Mouse (Mus musculus): Measurements from ENCODE around the gene Gm9922. TPM values are rescaled to one million over a fixed set of nuclear protein-coding genes. Genes with fewer than 3 reads are reported as not detected.
A peak's percentile ranks its signal among the peaks of the same experiment; 100 is the strongest.

The Gm9922 gene
- polyA plus RNA-seq, 1 experiment from 2014 or later: not detected

DNA sequence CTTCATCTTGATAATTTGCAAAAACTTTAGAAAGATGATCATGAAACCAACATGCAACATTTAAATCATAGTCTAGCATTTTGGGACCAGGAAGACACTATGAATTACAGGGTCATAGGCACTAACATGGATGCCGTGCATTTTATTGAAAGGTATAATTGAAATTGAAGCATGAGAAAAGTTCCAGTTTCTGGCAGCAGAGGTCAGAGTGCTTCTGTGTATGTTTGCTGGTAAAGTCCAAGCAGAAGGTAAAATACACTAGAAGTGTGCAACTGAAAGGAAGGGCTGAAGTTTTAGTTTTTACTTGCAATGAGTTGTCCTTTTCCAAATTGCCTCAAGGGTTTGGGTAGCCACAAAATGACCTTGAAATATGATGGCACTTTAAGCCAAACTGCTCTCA is 32.7 kb upstream of the Gm9922 start:
- WGBS (ENCODE audit: insufficient replicate concordance): 43% methylated on average over 1 of the region's 1 CpGs
- ATAC-seq (ENCODE audit: low read depth): no peak
- Histone ChIP-seq H3K9me3 (replicated peaks; ENCODE audit: control insufficient read depth, low read length) (no peaks in the 10 kb centered on the region), H3K27me3 (ENCODE audit: control insufficient read depth, insufficient read depth, low read depth, low read length) (no peaks in the 10 kb centered on the region), H3K9ac (ENCODE audit: low read depth, low read length) (no peak overlapping the region), H3K27ac (ENCODE audit: low read length) (no peak overlapping the region), H3K4me3 (ENCODE audit: low read depth, low read length) (no peak overlapping the region), H3K36me3 (ENCODE audit: control insufficient read depth, insufficient read depth) (no peaks in the 10 kb centered on the region), H3K4me2 (ENCODE audit: low read depth, low read length) (no peak overlapping the region), H3K4me1 (ENCODE audit: control insufficient read depth, low read depth, low read length) (no peaks in the 10 kb centered on the region)

DNA sequence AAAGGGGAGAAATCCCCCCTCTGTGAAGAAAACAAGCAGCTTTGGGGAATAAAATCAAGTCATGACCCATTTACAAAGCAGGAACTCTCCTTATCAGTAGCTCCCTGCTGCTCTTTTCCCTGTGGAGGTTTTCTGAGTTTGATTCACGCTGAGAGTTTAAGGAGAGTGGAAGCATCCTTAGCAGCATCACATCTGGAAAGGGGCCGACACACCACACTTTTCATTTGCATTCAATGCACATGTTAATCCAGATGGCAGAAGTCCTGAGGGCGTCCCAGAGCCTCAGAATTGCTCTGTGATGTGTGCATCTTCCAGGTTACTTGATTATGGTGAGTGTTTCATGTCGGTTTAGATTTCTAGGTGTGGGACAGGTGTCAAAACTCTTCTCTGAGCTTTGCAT is 25.8 kb upstream of the Gm9922 start:
- H3K4me1 ChIP-seq (ENCODE audit: control insufficient read depth, low read depth, low read length): no peaks in the 10 kb centered on the region
- no peak for ATAC-seq (ENCODE audit: low read depth)
- no peaks in the 10 kb centered on the region for H3K27me3 ChIP-seq (ENCODE audit: control insufficient read depth, insufficient read depth, low read depth, low read length)
- H3K9ac ChIP-seq (ENCODE audit: low read depth, low read length): no peak overlapping the region
- H3K4me3 ChIP-seq (ENCODE audit: low read depth, low read length): no peak overlapping the region
- H3K36me3 ChIP-seq (ENCODE audit: control insufficient read depth, insufficient read depth): no peaks in the 10 kb centered on the region
- H3K9me3 ChIP-seq (replicated peaks; ENCODE audit: control insufficient read depth, low read length): no peaks in the 10 kb centered on the region
- no peak overlapping the region for H3K27ac ChIP-seq (ENCODE audit: low read length)
- H3K4me2 ChIP-seq (ENCODE audit: low read depth, low read length): no peak overlapping the region
- WGBS (ENCODE audit: insufficient replicate concordance): 39% methylated on average over 4 of the region's 4 CpGs

DNA sequence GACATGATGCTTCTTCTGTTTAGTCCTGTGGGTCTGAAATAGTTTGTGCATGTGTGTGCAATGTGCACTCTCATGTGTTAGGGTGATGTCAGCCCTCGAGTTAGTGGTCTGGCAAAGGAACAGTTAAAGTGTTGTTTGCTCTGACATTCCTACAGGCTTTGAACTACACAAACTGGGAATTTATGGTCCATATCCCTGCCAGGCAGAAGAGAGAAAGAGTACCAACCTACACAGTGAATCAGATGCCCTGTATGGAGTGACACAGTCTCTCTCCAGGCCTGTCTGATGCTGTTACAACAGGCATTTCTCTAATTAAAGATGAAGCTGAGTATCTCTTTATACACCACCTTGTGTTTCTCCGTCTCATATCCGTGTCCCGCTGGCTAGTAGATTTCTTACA is 21.3 kb upstream of the Gm9922 start:
- H3K36me3 ChIP-seq (ENCODE audit: control insufficient read depth, insufficient read depth): no peaks in the 10 kb centered on the region
- no peak for ATAC-seq (ENCODE audit: low read depth)
- no peak overlapping the region for H3K4me2 ChIP-seq (ENCODE audit: low read depth, low read length)
- H3K9ac ChIP-seq (ENCODE audit: low read depth, low read length): no peak overlapping the region
- no peak overlapping the region for H3K27ac ChIP-seq (ENCODE audit: low read length)
- no peaks in the 10 kb centered on the region for H3K27me3 ChIP-seq (ENCODE audit: control insufficient read depth, insufficient read depth, low read depth, low read length)
- WGBS (ENCODE audit: insufficient replicate concordance): 67% methylated on average over 4 of the region's 4 CpGs
- H3K4me1 ChIP-seq (ENCODE audit: control insufficient read depth, low read depth, low read length): no peaks in the 10 kb centered on the region
- no peak overlapping the region for H3K4me3 ChIP-seq (ENCODE audit: low read depth, low read length)
- no peaks in the 10 kb centered on the region for H3K9me3 ChIP-seq (replicated peaks; ENCODE audit: control insufficient read depth, low read length)

DNA sequence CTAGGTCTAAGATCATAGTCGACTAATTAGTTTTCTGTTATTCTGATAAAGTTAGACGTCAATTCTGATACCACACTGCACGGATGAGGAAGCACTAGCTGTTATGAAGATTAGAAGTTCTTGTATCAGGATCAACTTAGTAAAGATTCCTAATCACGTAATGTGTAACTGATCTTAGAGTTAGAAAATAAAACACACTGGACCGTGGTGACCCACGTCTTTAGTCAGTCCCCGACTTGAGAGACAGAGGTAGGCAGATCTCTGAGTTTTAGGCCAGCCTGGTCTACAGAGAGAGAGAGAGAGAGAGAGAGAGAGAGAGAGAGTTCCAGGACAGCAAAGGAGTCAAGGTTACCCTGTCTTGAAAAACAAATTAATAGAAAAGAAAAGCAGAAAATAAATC is 18.8 kb upstream of the Gm9922 start:
- Histone ChIP-seq H3K9ac (ENCODE audit: low read depth, low read length) (no peak overlapping the region), H3K27me3 (ENCODE audit: control insufficient read depth, insufficient read depth, low read depth, low read length) (no peaks in the 10 kb centered on the region), H3K9me3 (replicated peaks; ENCODE audit: control insufficient read depth, low read length) (no peaks in the 10 kb centered on the region), H3K4me1 (ENCODE audit: control insufficient read depth, low read depth, low read length) (no peaks in the 10 kb centered on the region), H3K36me3 (ENCODE audit: control insufficient read depth, insufficient read depth) (no peaks in the 10 kb centered on the region), H3K4me2 (ENCODE audit: low read depth, low read length) (no peak overlapping the region), H3K27ac (ENCODE audit: low read length) (no peak overlapping the region), H3K4me3 (ENCODE audit: low read depth, low read length) (no peak overlapping the region)
- ATAC-seq (ENCODE audit: low read depth): no peak
- 70% methylated on average over 7 of the region's 7 CpGs for WGBS (ENCODE audit: insufficient replicate concordance)

DNA sequence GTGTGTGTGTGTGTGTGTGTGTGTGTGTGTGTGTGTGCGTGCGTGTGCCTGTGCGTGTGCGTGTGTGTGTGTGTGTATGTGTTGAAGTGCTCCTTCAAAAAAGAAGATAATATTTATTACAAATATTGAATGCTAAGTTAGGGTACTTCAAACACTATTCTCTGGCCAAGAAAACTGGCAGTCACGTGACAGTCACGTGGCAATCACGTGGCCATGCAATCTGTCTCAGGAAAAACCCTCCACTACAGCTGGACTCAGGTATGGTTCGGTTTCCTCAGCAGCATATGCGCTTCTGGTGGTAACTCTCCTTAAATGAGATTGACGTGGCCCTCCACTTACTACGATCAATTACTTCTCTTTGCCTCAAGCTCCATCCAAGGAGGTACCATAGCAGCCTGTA is 18.2 kb upstream of the Gm9922 start:
- Histone ChIP-seq H3K36me3 (ENCODE audit: control insufficient read depth, insufficient read depth) (no peaks in the 10 kb centered on the region), H3K9ac (ENCODE audit: low read depth, low read length) (no peak overlapping the region), H3K9me3 (replicated peaks; ENCODE audit: control insufficient read depth, low read length) (no peaks in the 10 kb centered on the region), H3K4me1 (ENCODE audit: control insufficient read depth, low read depth, low read length) (no peaks in the 10 kb centered on the region), H3K4me2 (ENCODE audit: low read depth, low read length) (no peak overlapping the region), H3K27ac (ENCODE audit: low read length) (no peak overlapping the region), H3K27me3 (ENCODE audit: control insufficient read depth, insufficient read depth, low read depth, low read length) (no peaks in the 10 kb centered on the region), H3K4me3 (ENCODE audit: low read depth, low read length) (no peak overlapping the region)
- WGBS (ENCODE audit: insufficient replicate concordance): 73% methylated on average over 11 of the region's 11 CpGs
- no peak for ATAC-seq (ENCODE audit: low read depth)

DNA sequence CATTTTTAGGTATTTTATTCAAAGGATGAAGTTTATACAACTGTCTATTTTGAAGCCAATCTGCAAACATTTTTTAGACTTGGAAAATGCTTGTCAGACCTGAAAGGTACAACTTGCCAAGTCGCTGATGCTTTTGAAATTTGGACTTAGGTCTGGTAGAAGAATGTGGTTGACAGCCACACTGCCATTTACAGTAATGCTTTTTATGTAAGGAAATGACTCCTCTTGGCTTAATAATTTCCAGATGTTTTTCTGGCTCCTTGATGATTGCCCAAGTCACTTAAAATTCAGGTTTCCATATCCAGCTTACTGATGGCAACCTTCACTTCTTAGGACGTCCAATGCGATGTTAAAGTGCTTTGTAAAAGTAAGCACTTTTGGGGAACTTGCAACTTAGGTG is 17.0 kb upstream of the Gm9922 start:
- Histone ChIP-seq H3K27me3 (ENCODE audit: control insufficient read depth, insufficient read depth, low read depth, low read length) (no peaks in the 10 kb centered on the region), H3K27ac (ENCODE audit: low read length) (no peak overlapping the region), H3K4me3 (ENCODE audit: low read depth, low read length) (no peak overlapping the region), H3K4me2 (ENCODE audit: low read depth, low read length) (no peak overlapping the region), H3K9ac (ENCODE audit: low read depth, low read length) (no peak overlapping the region), H3K4me1 (ENCODE audit: control insufficient read depth, low read depth, low read length) (no peaks in the 10 kb centered on the region), H3K36me3 (ENCODE audit: control insufficient read depth, insufficient read depth) (no peaks in the 10 kb centered on the region), H3K9me3 (replicated peaks; ENCODE audit: control insufficient read depth, low read length) (no peaks in the 10 kb centered on the region)
- no peak for ATAC-seq (ENCODE audit: low read depth)
- WGBS (ENCODE audit: insufficient replicate concordance): 68% methylated on average over 3 of the region's 3 CpGs

DNA sequence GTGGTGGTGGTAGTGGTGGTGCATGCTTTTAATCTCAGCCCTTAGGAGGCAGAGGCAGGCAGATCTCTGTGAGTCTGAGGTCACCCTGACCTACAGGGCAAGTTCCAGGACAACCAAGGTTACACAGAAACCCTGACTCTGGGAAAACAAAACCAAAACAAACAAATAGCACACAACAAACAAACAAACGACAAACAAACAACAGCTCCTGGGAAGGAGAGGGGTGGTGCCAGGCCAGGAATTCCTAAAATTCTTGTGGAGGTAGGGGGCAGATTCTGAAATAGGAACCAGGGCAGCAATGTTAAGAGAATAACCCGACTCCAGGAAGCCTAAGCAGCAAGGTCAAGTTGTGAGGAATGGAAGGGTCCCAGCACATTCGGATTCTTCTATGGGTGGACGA is 7.9 kb upstream of the Gm9922 start:
- 49% methylated on average over 4 of the region's 4 CpGs for WGBS (ENCODE audit: insufficient replicate concordance)
- no peak for ATAC-seq (ENCODE audit: low read depth)
- no peaks in the 10 kb centered on the region for H3K4me1 ChIP-seq (ENCODE audit: control insufficient read depth, low read depth, low read length)
- H3K27me3 ChIP-seq (ENCODE audit: control insufficient read depth, insufficient read depth, low read depth, low read length): no peaks in the 10 kb centered on the region; the same call in 1 of the 2 replicates
- H3K4me3 ChIP-seq (ENCODE audit: low read depth, low read length): no peak overlapping the region
- H3K9ac ChIP-seq (ENCODE audit: low read depth, low read length): no peak overlapping the region
- H3K27ac ChIP-seq (ENCODE audit: low read length): no peak overlapping the region
- no peaks in the 10 kb centered on the region for H3K9me3 ChIP-seq (replicated peaks; ENCODE audit: control insufficient read depth, low read length)
- H3K36me3 ChIP-seq (ENCODE audit: control insufficient read depth, insufficient read depth): no peaks in the 10 kb centered on the region
- no peak overlapping the region for H3K4me2 ChIP-seq (ENCODE audit: low read depth, low read length)

DNA sequence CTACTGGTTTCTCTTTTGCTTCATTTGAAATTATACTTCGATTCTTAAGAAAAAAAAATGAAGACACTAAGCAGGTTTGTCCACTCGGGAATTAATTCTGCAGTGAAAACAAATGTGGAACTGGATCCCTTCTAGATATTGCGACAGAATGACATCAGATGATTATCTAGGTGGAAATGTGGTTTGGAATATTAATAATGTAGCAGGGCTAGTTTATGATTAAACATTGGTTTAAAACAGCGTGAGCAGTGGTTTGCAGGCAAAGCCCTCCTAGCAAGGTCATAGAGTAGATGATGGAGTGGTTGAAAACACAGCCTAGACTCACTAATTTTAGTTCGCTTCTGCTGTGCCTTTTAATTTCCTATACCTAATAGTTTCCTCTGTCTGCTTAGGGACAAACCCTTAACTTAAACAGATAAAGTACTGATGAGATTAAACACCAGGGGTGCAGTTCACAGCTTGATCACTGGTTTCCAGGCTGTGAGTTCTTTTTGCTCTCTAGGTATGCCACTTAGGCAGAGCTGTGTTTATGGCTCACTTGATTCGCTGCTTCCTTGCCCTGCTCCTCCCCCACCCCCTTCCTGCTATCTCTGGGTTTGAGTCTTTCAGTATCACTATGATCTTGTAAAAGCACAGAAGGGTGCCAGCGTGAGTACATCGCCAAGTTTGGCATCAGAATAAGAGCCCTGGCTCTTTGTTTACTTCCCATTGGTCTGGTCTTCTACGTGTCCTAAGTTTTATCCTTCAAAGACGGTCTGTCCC is 4.1 kb upstream of the Gm9922 start:
- Histone ChIP-seq H3K9ac (ENCODE audit: low read depth, low read length) (no peak overlapping the region), H3K27ac (ENCODE audit: low read length) (no peak overlapping the region), H3K36me3 (ENCODE audit: control insufficient read depth, insufficient read depth) (no peaks in the 10 kb centered on the region), H3K9me3 (replicated peaks; ENCODE audit: control insufficient read depth, low read length) (no peaks in the 10 kb centered on the region), H3K4me2 (ENCODE audit: low read depth, low read length) (no peak overlapping the region), H3K27me3 (ENCODE audit: control insufficient read depth, insufficient read depth, low read depth, low read length) (peaks cover 27% of the 10 kb centered on the region), H3K4me3 (ENCODE audit: low read depth, low read length) (no peak overlapping the region), H3K4me1 (ENCODE audit: control insufficient read depth, low read depth, low read length) (no peaks in the 10 kb centered on the region; the same call in 1 of the 2 replicates)
- no peak for ATAC-seq (ENCODE audit: low read depth)
- WGBS (ENCODE audit: insufficient replicate concordance): 23% methylated on average over 10 of the region's 10 CpGs

DNA sequence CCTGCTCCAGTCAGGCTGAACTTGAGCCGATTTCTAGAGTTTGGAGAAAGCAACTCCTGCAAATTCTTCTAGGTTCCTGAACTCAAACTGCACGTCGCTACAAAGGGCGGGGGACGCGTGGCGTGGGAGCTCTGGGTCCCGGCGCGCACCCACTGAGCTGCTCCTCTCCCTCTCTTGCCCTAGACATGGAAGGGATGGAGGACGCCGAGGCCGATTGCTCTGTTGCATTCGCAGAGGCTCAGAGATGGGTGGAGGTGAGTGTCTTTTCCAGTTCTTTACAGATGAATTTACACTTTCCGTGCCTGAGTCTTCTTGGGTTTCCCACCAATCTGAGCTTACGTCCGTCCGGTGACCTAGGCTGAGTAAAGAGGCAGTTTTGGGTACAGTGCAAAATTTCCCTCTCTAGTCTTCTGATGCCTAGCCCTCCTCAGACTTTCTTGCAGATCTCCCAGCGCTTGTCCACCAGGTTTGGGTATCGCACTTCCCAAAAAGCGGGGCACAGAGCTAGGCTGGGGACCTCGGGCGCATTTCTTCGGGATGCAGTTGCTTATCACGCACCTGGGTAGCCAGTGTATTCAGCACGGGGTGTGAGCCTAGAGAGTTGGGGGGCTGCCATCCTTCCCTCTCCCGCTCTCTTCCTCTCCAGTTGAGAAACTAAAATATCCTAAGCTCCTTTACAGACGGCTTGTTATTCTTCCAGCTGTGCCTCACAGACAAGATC is 518 bp upstream of the Gm9922 start:
- H3K9ac ChIP-seq (ENCODE audit: low read depth, low read length): no peak overlapping the region; the same call in 1 of the 2 replicates
- H3K4me3 ChIP-seq (ENCODE audit: low read depth, low read length): peak overlapping the region; percentile 57
- no peak for ATAC-seq (ENCODE audit: low read depth)
- no peaks in the 10 kb centered on the region for H3K36me3 ChIP-seq (ENCODE audit: control insufficient read depth, insufficient read depth)
- 2% methylated on average over 28 of the region's 28 CpGs for WGBS (ENCODE audit: insufficient replicate concordance)
- peak overlapping the region; percentile 73 for H3K4me2 ChIP-seq (ENCODE audit: low read depth, low read length)
- H3K27me3 ChIP-seq (ENCODE audit: control insufficient read depth, insufficient read depth, low read depth, low read length): peaks cover 37% of the 10 kb centered on the region
- H3K9me3 ChIP-seq (replicated peaks; ENCODE audit: control insufficient read depth, low read length): no peaks in the 10 kb centered on the region
- no peaks in the 10 kb centered on the region; the same call in 1 of the 2 replicates for H3K4me1 ChIP-seq (ENCODE audit: control insufficient read depth, low read depth, low read length)
- H3K27ac ChIP-seq (ENCODE audit: low read length): no peak overlapping the region
